21 mouse cellular contexts compared by ENCODE assay signal in genomic region chr17:53661056-53661840, GRCm38 (mm10). TPM values are rescaled to one million over a fixed set of nuclear protein-coding genes. Genes with fewer than 3 reads are reported as not detected.
DNase-seq lines count a peak whose midpoint lies in the region; ATAC-seq lines count a peak whose summit lies in the region.
"Had no signal": no experiment of that assay in that cellular context is flagged by ENCODE, and none has a peak within 500 bp of the region (broad histone marks: within the 10 kb centered on the region; RNA-seq: fewer than 3 reads in every experiment).

No protein-coding gene starts in this region.

- 41% methylated on average over 6 of the region's 6 CpGs for WGBS in heart, embryonic 11.5 days (ENCODE audit: insufficient replicate concordance)
- 63% methylated on average over 6 of the region's 6 CpGs for WGBS in midbrain, embryonic 14.5 days
- WGBS in midbrain, embryonic 16.5 days, result 58% methylated on average over 6 of the region's 6 CpGs

- H3K36me3 ChIP-seq in heart, embryonic 11.5 days (ENCODE audit: control insufficient read depth, insufficient read depth, low read length), result peaks cover under 1% of the 10 kb centered on the region; the same call in 1 of the 2 replicates
- H3K36me3 ChIP-seq in midbrain, embryonic 14.5 days (ENCODE audit: control insufficient read depth, insufficient read depth, low read length), result peaks cover 41% of the 10 kb centered on the region
- peaks cover 5% of the 10 kb centered on the region; the same call in 1 of the 2 replicates for H3K36me3 ChIP-seq in midbrain, embryonic 16.5 days (ENCODE audit: control insufficient read depth, insufficient read depth, low read length)

- peak; percentile 32 for DNase-seq in cerebellum, adult 9-10 months
- no peak for DNase-seq in cerebellum, postnatal 25 days
- DNase-seq in heart, postnatal 25 days (ENCODE audit: low spot score), result no peak
- peak; percentile 30 for DNase-seq in midbrain, embryonic 14.5 days
- peak; percentile 57 for DNase-seq in retina, embryonic 14.5 days (ENCODE audit: low spot score)
- no peak for DNase-seq in Muller cell, postnatal 12 days (ENCODE audit: inconsistent ontology term)
- DNase-seq: adrenal gland, postnatal 36 days; cerebellum, adult 8-10 months; kidney, adult 2 months; liver; lung, postnatal 4 days; right cerebral cortex, postnatal 25 days; spleen, adult 18-20 months had no signal

- H3K27ac ChIP-seq in heart, embryonic 11.5 days (ENCODE audit: low read depth, low read length), result no peak overlapping the region
- H3K27ac ChIP-seq in midbrain, embryonic 14.5 days (replicated peaks; ENCODE audit: low read depth, low read length), result no peak overlapping the region
- no peak overlapping the region for H3K27ac ChIP-seq in midbrain, embryonic 16.5 days (ENCODE audit: low read length)
- H3K27ac ChIP-seq: kidney, postnatal 0 days; limb, embryonic 10.5 days; liver, embryonic 15.5 days had no signal

- H3K4me1 ChIP-seq in heart, embryonic 11.5 days (ENCODE audit: control insufficient read depth, insufficient read depth, low read length), result 0 out of 2 replicates have a peak, but pooled peaks cover 3% of the 10 kb centered on the region
- no peaks in the 10 kb centered on the region for H3K4me1 ChIP-seq in midbrain, embryonic 14.5 days (ENCODE audit: control insufficient read depth, insufficient read depth, low read length)
- H3K4me1 ChIP-seq in midbrain, embryonic 16.5 days (ENCODE audit: control insufficient read depth, insufficient read depth, low read length), result peaks cover 9% of the 10 kb centered on the region
- H3K4me1 ChIP-seq: limb, embryonic 10.5 days; liver, embryonic 15.5 days had no signal

- ATAC-seq in heart, embryonic 11.5 days (replicated peaks; ENCODE audit: insufficient number of reproducible peaks, low FRiP score, low TSS enrichment), result peak; percentile 66; the same call in 1 of the 2 replicates
- ATAC-seq in midbrain, embryonic 14.5 days (ENCODE audit: low FRiP score, low TSS enrichment), result no peak
- no peak for ATAC-seq in midbrain, embryonic 16.5 days
- ATAC-seq: CD4-positive, CD25-positive, alpha-beta regulatory T cell, adult 4 months; Patski had no signal

- no peaks in the 10 kb centered on the region for H3K27me3 ChIP-seq in heart, embryonic 11.5 days (ENCODE audit: control insufficient read depth, insufficient read depth, low read length)
- H3K27me3 ChIP-seq in midbrain, embryonic 14.5 days (ENCODE audit: control insufficient read depth, insufficient read depth, low read length), result no peaks in the 10 kb centered on the region
- no peaks in the 10 kb centered on the region for H3K27me3 ChIP-seq in midbrain, embryonic 16.5 days (ENCODE audit: control insufficient read depth, insufficient read depth, low read depth, low read length)
- H3K27me3 ChIP-seq: liver, embryonic 15.5 days; Patski had no signal

- no peak overlapping the region for H3K4me3 ChIP-seq in heart, embryonic 11.5 days (ENCODE audit: low read depth, low read length)
- no peak overlapping the region for H3K4me3 ChIP-seq in midbrain, embryonic 14.5 days (replicated peaks; ENCODE audit: low read depth, low read length)
- no peak overlapping the region for H3K4me3 ChIP-seq in midbrain, embryonic 16.5 days (ENCODE audit: low read depth, low read length)
- H3K4me3 ChIP-seq: limb, embryonic 10.5 days; liver, embryonic 15.5 days had no signal

- H3K9me3 ChIP-seq in heart, embryonic 11.5 days (replicated peaks; ENCODE audit: control insufficient read depth, low read length), result no peaks in the 10 kb centered on the region
- no peaks in the 10 kb centered on the region for H3K9me3 ChIP-seq in midbrain, embryonic 14.5 days (ENCODE audit: control insufficient read depth, low read length)
- no peaks in the 10 kb centered on the region for H3K9me3 ChIP-seq in midbrain, embryonic 16.5 days (replicated peaks; ENCODE audit: control insufficient read depth, low read length, poor library complexity, severe bottlenecking)
- H3K9me3 ChIP-seq: limb, embryonic 10.5 days; liver, embryonic 15.5 days had no signal

- H3K9ac ChIP-seq in heart, embryonic 11.5 days (ENCODE audit: low read depth, low read length), result no peak overlapping the region
- no peak overlapping the region for H3K9ac ChIP-seq in midbrain, embryonic 14.5 days (replicated peaks; ENCODE audit: low read length)
- no peak overlapping the region for H3K9ac ChIP-seq in midbrain, embryonic 16.5 days (ENCODE audit: low read depth, low read length)
- H3K9ac ChIP-seq: liver, embryonic 15.5 days had no signal

- no peak overlapping the region for H3K4me2 ChIP-seq in heart, embryonic 11.5 days
- no peak overlapping the region for H3K4me2 ChIP-seq in midbrain, embryonic 14.5 days (ENCODE audit: low read length)
- no peak overlapping the region for H3K4me2 ChIP-seq in midbrain, embryonic 16.5 days (ENCODE audit: low read length)
- H3K4me2 ChIP-seq: liver, embryonic 15.5 days had no signal

- intact Hi-C loops in heart, postnatal 25 days (cut with DNase I), result no loop called here

RNA-seq across cellular contexts. Expression of gene Sgo1, which starts 27.9 kb away (rescaled TPM):
- polyA plus RNA-seq in heart, embryonic 11.5 days (2014; fragmentation: Nextera tagmentation; extraction: Ambion mirVana), result 22.8 and 32.8 TPM in 2 replicates
- under 1 TPM; 0.31 TPM for total RNA-seq in heart, postnatal 25 days (2021)
- polyA plus RNA-seq in midbrain, embryonic 14.5 days (2014; fragmentation: Nextera tagmentation; extraction: Ambion mirVana), result 7.3 and 9.2 TPM in 2 replicates
- polyA plus RNA-seq in midbrain, embryonic 16.5 days (2015; fragmentation: Nextera tagmentation; extraction: Ambion mirVana), result 2.5 and 4.3 TPM in 2 replicates
- total RNA-seq: gastrocnemius, adult 8-10 months had no signal

Comparison
In these comparisons a context has a peak if more than half of its experiments do, and no peak if none do; other contexts are left out.
1. DNase-seq: peak in cerebellum, adult 9-10 months (single experiment), midbrain, embryonic 14.5 days (single experiment) and retina, embryonic 14.5 days (single experiment); none in cerebellum, postnatal 25 days (0 of 2), heart, postnatal 25 days (single experiment) and Muller cell, postnatal 12 days (single experiment).